Mouse (Mus musculus): Measurements from ENCODE around the gene Zbed3.

DNA sequence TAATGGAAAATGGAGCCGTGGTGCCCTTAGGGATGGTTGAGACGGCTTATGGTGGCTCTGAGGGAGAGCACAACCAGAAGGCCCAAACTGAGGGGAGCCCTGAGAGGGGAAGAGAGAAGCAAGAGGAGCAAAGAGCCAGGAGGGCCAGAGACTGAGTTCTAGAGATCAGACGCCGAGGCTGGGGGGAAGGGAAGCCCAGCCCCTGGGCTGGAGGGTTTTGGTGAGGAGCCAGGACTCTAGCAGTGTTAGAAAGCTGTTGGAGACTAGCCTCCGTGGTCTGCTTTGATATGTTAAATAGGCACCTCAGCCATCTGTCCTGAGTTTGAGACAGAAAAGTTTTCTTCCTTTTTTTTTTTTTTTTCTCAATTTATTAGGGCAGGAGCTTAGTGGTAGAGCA lies 3.9 kb downstream of the Zbed3 start:
- TF ChIP-seq CTCF (IDR thresholded peaks at IDR 0.05; ENCODE audit: borderline replicate concordance, extremely low read depth, insufficient read depth, insufficient read length): no peak
- no peak for TF ChIP-seq POLR2A (IDR thresholded peaks at IDR 0.05; ENCODE audit: borderline replicate concordance, extremely low read depth, insufficient read depth, insufficient read length, poor library complexity, severe bottlenecking)

Measured in brain, embryonic 14.5 days (tissue).